Mouse (Mus musculus) liver, adult 2 months (tissue): ENCODE measurements at regions not wholly inside any gene's neighbourhood (a gene's known extent, or its start where the extent isn't known, plus 50 kb on each side); places are given as distances from the start of the nearest gene placed in this dataset.

ENCODE experiments used
- CTCF ChIP-seq: fragments of 200-500 bp; IDR thresholded peaks from 2 replicates; pipeline ENCODE4 v1.5.1; 2011; ENCODE audit warnings: low read depth, low read length, control low read depth
- POLR2A ChIP-seq: fragments of 200-500 bp; IDR thresholded peaks from 2 replicates; pipeline ENCODE4 v1.6.1; 2011; ENCODE audit warnings: low read length, control low read depth; ENCODE audit not compliant: insufficient read depth; ENCODE audit errors: extremely low read depth

GRCm38 (mm10) chr5:126127486-126127885 lies 595.9 kb downstream of the Tmem132b start:
- no peak for TF ChIP-seq POLR2A
- TF ChIP-seq CTCF, result no peak
